Mouse (Mus musculus) neural tube, embryonic 14.5 days (tissue): ENCODE measurements around the gene Gpr45. TPM values are rescaled to one million over a fixed set of nuclear protein-coding genes. Genes with fewer than 3 reads are reported as not detected.

Experiments used
- ATAC-seq: fragments of 200-750 bp; cut with Nextera tagmentation; 2 replicates; pipeline ENCODE4 v1.8.0; 2017; ENCODE audit warnings: low read depth, mild to moderate bottlenecking, moderate TSS enrichment, moderate library complexity
- H3K27ac ChIP-seq: fragments of 300-500 bp; sonication (generic); 2 replicates; pipeline ENCODE4 v1.5.1; 2014; ENCODE audit warnings: low read depth, mild to moderate bottlenecking, control low read depth, low read length, moderate library complexity, mixed read lengths
- H3K27me3 ChIP-seq: fragments of 300-500 bp; sonication (generic); 2 replicates; pipeline ENCODE4 v1.6.1; 2014; ENCODE audit warnings: low read length; ENCODE audit not compliant: control insufficient read depth, insufficient read depth
- H3K36me3 ChIP-seq: fragments of 300-500 bp; sonication (generic); 2 replicates; pipeline ENCODE4 v1.6.1; 2014; ENCODE audit warnings: low read length, mixed read lengths; ENCODE audit not compliant: control insufficient read depth, insufficient read depth
- H3K4me1 ChIP-seq: fragments of 300-500 bp; sonication (generic); 2 replicates; pipeline ENCODE4 v1.6.1; 2014; ENCODE audit warnings: low read length; ENCODE audit not compliant: control insufficient read depth, insufficient read depth
- H3K4me2 ChIP-seq: fragments of 300-500 bp; sonication (generic); 2 replicates; pipeline ENCODE4 v1.6.1; 2014; ENCODE audit warnings: mild to moderate bottlenecking, low read depth, low read length, control low read depth
- H3K4me3 ChIP-seq: fragments of 300-500 bp; sonication (generic); 2 replicates; pipeline ENCODE4 v1.5.1; 2014; ENCODE audit warnings: low read depth, low read length, control low read depth, mixed read lengths
- H3K9ac ChIP-seq: fragments of 300-500 bp; sonication (generic); replicated peaks from 2 replicates; pipeline ENCODE4 v1.6.1; 2014; ENCODE audit warnings: low read depth, mild to moderate bottlenecking, control low read depth, low read length, mixed read lengths
- H3K9me3 ChIP-seq: fragments of 300-500 bp; sonication (generic); 2 replicates; pipeline ENCODE4 v1.6.1; 2016; ENCODE audit warnings: low read length; ENCODE audit not compliant: control insufficient read depth
- WGBS: fragments of 180-500 bp; shearing (Covaris S2); extraction: QIAGEN DNeasy Blood & Tissue Kit; methylation state at CpG from one replicate; pipeline ENCODE4 v1.1.7; 2014; 5-methylcytosine and 5-hydroxymethylcytosine counted together
- microRNA-seq: library from miRNA; unstranded; fragments of <30 nt; microRNA quantifications from one replicate; pipeline ENCODE4, GENCODE M21; 2016
- polyA plus RNA-seq: library from polyadenylated mRNA; unstranded; fragments of >200 nt; fragmentation: Nextera tagmentation; extraction: Ambion mirVana; gene quantifications from 2 replicates; pipeline ENCODE4 v1.2.1, GENCODE M21; 2014

Gpr45 gene
- polyA plus RNA-seq, 1 experiment from 2014 or later, result 15.1 TPM

DNA sequence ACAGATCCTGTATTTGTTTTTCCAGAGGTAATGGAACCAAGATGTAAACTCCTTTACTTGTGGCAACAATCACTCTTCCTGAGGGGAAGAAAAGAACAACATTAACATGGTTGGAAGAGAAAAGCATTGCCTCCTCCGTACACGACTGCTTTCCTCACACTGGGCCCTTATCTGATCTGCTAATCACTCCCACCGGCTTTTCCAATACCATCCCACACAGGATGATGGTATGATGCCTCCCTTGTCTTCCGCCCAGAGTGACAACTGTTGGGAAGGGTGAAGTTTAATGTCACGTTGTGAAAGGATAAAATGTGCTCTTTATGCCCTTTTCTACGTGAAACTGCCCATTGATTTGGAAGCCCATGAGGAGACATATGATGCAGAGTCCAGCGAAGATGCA, 114.9 kb downstream of the Gpr45 start:
- no peak for ATAC-seq
- no peak overlapping the region for H3K27ac ChIP-seq
- no peak overlapping the region for H3K4me2 ChIP-seq
- H3K9ac ChIP-seq, result no peak overlapping the region
- H3K9me3 ChIP-seq, result no peaks in the 10 kb centered on the region
- 92% methylated on average over 7 of the region's 7 CpGs for WGBS
- H3K36me3 ChIP-seq, result peaks cover 27% of the 10 kb centered on the region
- no peaks in the 10 kb centered on the region for H3K27me3 ChIP-seq
- H3K4me1 ChIP-seq, result no peaks in the 10 kb centered on the region
- no peak overlapping the region for H3K4me3 ChIP-seq

DNA sequence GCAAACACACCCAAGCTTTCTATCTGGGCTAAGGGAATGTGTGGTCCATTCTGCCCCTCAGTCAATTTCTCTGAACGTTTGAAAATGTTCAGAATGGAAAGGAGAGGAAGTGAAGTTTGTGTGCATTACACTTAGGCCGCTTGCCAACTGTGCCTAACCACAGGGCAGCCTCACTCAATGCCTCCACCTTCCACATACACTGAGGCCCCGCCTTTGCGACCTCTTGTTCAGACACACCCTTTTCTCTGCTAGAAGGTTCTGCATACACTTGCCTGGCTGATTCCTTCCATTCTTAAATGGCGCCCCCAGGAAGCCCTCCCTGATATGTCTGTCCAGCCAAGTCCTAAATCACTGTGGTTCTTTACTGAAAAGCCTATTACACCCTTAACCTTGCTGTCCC, 118.1 kb downstream of the Gpr45 start:
- H3K4me1 ChIP-seq, result no peaks in the 10 kb centered on the region
- ATAC-seq, result no peak
- H3K27ac ChIP-seq, result no peak overlapping the region
- H3K9ac ChIP-seq, result no peak overlapping the region
- no peak overlapping the region for H3K4me2 ChIP-seq
- H3K9me3 ChIP-seq, result no peaks in the 10 kb centered on the region
- WGBS, result 81% methylated on average over 5 of the region's 5 CpGs
- H3K4me3 ChIP-seq, result no peak overlapping the region
- no peaks in the 10 kb centered on the region for H3K27me3 ChIP-seq
- H3K36me3 ChIP-seq, result peaks cover 32% of the 10 kb centered on the region

GRCm38 (mm10) chr1:43072028-43072427, 119.4 kb downstream of the Gpr45 start:
- Histone ChIP-seq H3K4me3 (no peak overlapping the region), H3K27me3 (no peaks in the 10 kb centered on the region), H3K9me3 (no peaks in the 10 kb centered on the region), H3K27ac (no peak overlapping the region), H3K4me1 (no peaks in the 10 kb centered on the region), H3K9ac (no peak overlapping the region), H3K4me2 (no peak overlapping the region), H3K36me3 (peaks cover 29% of the 10 kb centered on the region)
- ATAC-seq, result no peak
- WGBS, result 93% methylated on average over 8 of the region's 8 CpGs

DNA sequence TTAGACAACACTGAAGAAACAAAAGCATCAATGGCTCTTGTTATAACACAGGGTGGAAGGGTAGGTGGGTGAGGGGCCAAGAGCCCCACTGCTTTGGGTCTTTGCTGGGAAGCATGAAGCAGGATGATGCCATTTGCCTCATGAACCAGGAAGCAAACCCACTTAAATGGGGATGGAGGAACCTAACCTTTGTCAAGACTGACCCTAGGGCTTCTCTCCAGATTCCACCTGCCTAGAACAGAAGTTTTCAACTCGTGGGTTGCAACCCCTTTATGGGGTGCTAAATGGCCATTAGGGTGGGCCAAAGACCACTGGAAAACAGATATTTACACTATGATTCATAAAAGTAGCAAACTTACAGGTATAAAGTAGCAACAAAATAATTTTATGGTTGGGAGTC, 119.9 kb downstream of the Gpr45 start:
- no peaks in the 10 kb centered on the region for H3K9me3 ChIP-seq
- no peak overlapping the region for H3K27ac ChIP-seq
- peaks cover 25% of the 10 kb centered on the region for H3K36me3 ChIP-seq
- H3K27me3 ChIP-seq, result no peaks in the 10 kb centered on the region
- no peak overlapping the region for H3K4me3 ChIP-seq
- 74% methylated on average over 1 of the region's 1 CpGs for WGBS
- H3K4me2 ChIP-seq, result no peak overlapping the region
- no peak overlapping the region for H3K9ac ChIP-seq
- H3K4me1 ChIP-seq, result no peaks in the 10 kb centered on the region
- ATAC-seq, result no peak

DNA sequence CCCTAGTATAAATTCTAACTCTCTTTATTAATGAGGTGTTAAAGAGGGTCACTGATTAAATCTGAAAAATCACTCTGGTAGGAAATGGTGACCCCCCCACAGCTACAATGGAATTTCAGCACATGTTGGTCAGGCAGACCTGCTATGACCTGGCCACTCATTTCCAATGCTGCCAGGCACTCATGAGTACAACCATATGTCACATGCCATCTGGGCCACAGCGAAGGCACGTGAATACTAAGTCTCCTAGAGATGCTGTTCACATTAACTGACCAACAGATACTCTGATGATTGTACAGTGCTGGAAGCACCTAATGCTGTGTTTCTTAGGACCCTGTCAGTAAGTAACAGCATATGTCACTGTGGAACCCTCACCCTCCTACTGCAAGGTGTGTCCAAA, 122.1 kb downstream of the Gpr45 start:
- Histone ChIP-seq H3K27ac (no peak overlapping the region), H3K27me3 (no peaks in the 10 kb centered on the region), H3K9ac (no peak overlapping the region), H3K4me2 (no peak overlapping the region), H3K4me3 (no peak overlapping the region), H3K9me3 (no peaks in the 10 kb centered on the region), H3K36me3 (peaks cover 19% of the 10 kb centered on the region), H3K4me1 (no peaks in the 10 kb centered on the region)
- no peak for ATAC-seq
- WGBS, result 92% methylated on average over 2 of the region's 2 CpGs

GRCm38 (mm10) chr1:43078124-43078523, 125.5 kb downstream of the Gpr45 start:
- H3K9ac ChIP-seq, result no peak overlapping the region
- 87% methylated on average over 2 of the region's 2 CpGs for WGBS
- no peak for ATAC-seq

GRCm38 (mm10) chr1:43082946-43083345, 130.3 kb downstream of the Gpr45 start:
- no peaks in the 10 kb centered on the region for H3K9me3 ChIP-seq
- no peak for ATAC-seq
- no peaks in the 10 kb centered on the region for H3K27me3 ChIP-seq
- H3K36me3 ChIP-seq, result no peaks in the 10 kb centered on the region
- 92% methylated on average over 5 of the region's 5 CpGs for WGBS
- H3K27ac ChIP-seq, result no peak overlapping the region
- H3K4me1 ChIP-seq, result no peaks in the 10 kb centered on the region
- H3K4me2 ChIP-seq, result no peak overlapping the region
- no peak overlapping the region for H3K4me3 ChIP-seq
- no peak overlapping the region for H3K9ac ChIP-seq

More at GRCm38 (mm10) chr1:43078124-43078523, 125.5 kb downstream of the Gpr45 start:
- Histone ChIP-seq H3K9me3 (no peaks in the 10 kb centered on the region), H3K4me1 (no peaks in the 10 kb centered on the region), H3K4me2 (no peak overlapping the region), H3K4me3 (no peak overlapping the region), H3K27me3 (no peaks in the 10 kb centered on the region), H3K27ac (no peak overlapping the region), H3K36me3 (peaks cover 13% of the 10 kb centered on the region)

Small RNA genes lying within 50 kb of the gene (microRNA-seq; reads per million reads assigned to microRNA genes)
- not detected for gene Gm24001

Other genes starting within 250 kb of the Gpr45 start
- gene Mrps9, start 101.6 kb upstream of the Gpr45 start, polyA plus RNA-seq, result 35.8 and 41.4 TPM in 2 replicates
- 22.0 and 22.3 TPM in 2 replicates for gene Tgfbrap1, start 145.8 kb downstream of the Gpr45 start, polyA plus RNA-seq
- 43.4 and 51.6 TPM in 2 replicates for gene AI597479, start 145.8 kb downstream of the Gpr45 start, polyA plus RNA-seq
- gene Fhl2, start 244.1 kb downstream of the Gpr45 start, polyA plus RNA-seq, result 29.0 and 29.9 TPM in 2 replicates